Mouse (Mus musculus): ENCODE data around the gene Foxe1.

Gene Foxe1

DNA sequence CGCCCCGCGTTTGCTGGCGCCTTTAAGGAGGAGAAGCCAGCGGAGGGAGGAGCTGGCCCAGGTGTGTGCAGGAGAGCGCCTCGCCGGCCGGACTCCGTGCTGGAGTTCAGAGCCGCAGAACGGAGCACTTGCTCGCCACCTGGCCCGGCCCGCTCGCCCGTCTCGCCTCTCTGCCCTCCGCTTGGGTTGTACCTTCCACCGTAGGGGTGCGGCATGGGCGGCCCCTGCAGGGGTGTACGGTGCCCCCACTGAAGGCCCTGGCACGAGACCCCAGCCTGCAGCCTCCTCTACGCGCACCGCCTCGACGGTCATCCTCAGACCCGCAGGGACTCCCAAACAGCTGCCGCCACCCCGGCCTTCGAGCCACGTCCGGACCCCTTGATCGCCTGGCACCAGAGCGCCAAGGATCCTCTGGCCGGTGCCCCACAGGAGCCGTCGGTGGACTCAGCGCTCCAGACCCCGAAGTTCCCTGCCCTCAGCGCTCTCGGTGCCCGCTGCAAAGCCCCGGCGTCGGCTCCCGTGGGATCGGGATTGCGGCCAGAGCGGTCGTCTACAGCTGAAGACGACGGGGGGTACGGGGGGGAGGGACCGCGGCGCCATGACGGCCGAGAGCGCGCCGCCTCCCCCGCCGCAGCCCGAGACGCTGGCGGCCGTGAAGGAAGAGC is at the start of gene Foxe1:
Gene Foxe1 (plus strand): TSS at position 14 of the 665 bp plus-strand sequence.
- no peak for DNase-seq (ENCODE audit: extremely low read depth, low read depth)

DNA sequence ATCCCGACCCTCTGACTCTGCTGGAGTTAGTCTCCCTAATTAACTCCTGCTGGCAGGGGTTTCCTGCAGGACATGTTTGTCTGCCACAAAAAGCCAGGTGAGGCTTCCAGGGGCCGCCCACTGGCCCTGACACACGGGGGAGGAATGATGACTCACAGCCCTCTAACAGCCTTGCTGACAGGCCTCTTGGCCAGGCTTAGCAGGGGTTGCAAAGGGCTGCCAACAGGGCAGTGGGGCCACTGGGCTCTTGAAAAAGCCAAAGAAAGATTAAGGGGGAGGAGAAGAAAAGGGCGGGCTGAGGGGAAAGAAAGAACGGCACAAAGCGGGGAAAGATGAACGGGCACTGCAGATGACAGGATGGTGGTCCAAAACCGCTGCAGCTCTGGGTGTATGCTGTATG is 39.3 kb upstream of the Foxe1 start:
- DNase-seq (ENCODE audit: extremely low read depth, low read depth), result no peak

DNA sequence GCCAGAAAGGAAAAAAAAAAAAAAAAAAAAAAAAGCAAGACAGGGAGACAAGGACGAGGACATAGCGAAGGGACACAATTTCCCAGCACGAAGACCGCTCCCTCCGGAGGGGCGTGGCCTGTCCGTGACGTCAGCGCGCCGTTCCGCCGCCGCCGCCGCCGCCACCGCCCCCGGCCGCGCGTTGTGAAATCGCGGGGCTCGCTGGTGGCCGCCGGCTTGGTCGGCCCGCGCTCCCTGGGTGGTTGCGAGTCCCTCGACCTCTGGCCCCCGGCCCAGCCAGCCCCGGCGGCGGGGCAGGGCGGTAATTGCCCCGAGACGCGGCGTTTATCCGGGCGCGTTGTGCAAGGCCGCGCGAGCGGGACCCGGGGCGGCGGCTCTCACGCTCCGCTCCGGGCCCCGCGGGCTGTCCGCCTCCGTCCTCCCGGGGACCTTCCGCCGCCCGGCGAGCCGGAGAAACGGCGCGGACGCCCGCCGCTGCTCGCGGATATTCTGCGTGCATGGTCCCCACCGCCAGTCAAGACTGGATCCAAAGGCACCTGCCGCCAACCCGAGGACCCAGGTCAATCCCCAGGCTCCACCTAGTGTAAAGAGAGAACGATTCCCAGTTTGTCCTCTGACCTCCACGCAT is 38.5 kb upstream of the Foxe1 start:
- no peak for DNase-seq (ENCODE audit: extremely low read depth, low read depth)

DNA sequence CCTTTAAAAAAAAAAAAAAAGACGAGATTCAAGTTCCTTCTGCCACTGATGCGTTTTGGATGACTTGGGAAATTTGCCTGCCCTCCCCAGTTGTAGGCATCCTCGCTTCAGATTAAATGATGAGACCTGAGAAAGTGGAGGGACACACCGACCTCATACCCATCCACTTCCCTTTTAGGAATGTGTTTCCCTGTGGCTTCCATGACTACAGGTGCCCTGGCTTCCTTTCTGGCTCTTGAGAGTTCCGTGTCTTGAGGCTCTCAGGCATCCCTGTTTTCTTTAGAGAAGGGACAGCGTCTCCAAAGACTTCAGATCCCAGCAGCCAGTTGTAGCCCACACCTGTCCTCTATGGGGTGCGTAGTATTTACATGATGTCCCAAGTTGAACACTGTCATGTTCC is 38.0 kb upstream of the Foxe1 start:
- DNase-seq (ENCODE audit: extremely low read depth, low read depth), result no peak

DNA sequence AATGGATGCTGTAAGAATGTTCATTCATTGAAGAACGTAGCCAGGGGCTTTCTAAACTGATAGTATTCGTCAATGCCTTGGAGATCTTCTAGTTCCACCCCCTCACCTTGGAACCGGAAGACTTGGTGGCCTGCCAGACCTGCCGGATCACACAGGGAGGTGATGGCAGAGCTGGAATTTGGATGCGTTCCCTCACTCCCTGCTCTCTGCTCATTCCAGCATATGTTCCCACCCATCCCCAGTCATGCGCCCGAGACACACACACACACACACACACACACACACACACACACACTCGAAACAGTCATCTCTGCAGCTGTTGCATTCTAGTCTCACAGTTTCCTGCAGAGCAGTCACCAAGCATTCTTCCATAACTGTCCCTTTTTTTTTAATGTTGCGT is 36.1 kb upstream of the Foxe1 start:
- DNase-seq (ENCODE audit: extremely low read depth, low read depth), result no peak

DNA sequence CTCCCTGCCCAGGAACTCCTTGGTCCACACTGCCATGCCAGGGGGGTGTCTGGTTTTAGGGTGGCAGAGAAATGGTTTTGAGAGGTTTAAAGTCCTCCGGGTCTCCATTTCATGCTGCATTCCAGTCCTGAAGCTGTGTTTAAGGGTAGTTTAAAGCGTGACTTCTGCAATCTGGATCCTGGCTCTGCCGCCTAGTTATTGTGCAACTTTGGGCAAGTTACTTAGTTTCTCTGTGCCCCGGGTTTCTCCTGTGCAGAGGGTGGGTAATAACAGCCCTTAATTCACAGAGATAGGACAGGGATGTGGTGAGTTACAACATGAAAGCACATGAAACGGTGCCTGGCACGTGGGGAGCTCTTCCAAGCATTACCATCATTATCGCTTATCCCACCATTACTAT is 35.5 kb upstream of the Foxe1 start:
- DNase-seq (ENCODE audit: extremely low read depth, low read depth), result no peak

DNA sequence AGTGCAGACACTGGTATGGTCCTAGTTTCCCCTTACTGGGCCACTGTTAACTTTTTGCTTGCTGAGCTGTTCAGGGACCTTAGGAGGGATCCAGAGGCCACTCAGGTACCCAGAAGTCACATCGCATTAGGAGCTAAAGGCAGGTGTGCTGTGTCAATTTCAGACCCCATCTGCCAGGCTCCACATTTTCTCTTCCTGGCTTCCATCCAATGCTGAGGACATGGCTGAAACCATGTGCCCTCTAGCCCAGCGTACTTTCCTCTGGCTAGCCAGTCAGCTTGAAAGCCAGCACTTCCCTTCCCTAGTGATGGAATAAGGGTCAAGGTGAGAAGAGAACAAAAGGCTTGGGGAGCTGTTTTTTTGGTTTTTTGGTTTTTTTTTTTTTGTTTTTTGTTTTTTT is 31.8 kb upstream of the Foxe1 start:
- DNase-seq (ENCODE audit: extremely low read depth, low read depth), result no peak

DNA sequence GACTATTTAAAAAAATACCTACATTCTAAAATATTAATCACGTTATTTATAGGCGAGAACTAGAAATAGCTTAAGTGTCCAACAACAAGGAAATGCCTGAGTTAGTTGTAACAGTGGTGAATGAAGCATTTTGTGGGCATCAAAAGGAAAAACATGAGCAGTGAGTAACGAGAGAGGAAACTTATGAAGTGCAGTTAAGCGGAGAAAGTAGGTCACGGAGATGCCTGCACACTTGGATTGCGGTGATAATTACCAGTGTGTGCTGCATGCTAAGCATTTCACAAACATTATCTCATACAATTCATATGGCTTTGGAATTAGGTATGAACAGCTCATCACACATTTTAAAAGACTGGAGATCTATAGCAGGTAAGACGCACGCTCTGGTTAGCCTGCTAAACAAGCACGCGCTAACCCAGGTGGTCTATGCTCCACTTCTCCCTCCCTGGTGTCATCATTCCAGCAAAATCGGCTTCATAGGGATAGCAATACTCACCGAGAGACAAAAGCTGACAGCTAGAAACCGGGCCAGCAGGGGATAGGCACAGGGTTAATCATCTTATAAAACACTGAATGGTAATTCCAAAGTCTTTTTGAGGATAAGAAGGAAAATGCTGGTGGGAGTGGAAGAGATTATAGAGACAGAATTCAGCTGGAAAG is 21.5 kb upstream of the Foxe1 start:
- no peak for DNase-seq (ENCODE audit: extremely low read depth, low read depth)

DNA sequence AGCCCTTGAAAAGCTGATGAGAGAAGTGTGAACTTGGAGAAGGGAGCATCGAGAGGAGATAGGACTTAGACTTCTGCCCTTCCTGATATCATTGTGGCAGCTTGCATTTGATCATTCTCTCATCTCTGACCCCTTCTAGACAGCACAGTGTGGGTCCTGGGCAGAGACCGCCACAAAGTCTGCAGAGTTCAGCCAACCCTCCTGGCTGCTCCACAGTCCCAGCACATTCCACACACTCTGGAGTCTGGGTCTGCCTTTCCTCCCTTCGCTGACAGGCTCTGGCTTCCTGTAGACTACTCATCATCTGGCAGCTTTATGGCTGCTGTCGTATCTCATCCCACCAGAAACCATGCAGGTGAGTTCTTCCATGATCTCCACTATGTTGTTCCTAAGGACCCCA is 20.7 kb upstream of the Foxe1 start:
- no peak for DNase-seq (ENCODE audit: extremely low read depth, low read depth)

DNA sequence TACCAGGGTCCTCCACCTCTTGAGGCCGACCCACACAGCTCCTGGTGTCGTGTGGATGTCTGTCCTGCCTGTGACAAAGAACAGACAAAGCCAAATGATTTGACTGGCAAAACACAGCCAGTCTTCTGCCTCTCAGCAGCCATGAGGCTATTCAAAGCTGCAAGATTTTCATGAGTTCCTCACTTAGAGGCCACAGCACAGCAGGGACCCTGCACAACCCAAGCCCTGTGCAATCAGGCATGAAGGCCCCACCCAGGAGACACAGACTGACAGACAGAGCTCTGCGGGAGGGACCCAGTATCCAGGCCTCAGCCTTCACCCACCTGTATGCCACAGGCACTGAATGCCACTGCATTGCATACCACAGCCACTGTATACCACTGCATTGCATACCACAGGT is 14.5 kb upstream of the Foxe1 start:
- DNase-seq (ENCODE audit: extremely low read depth, low read depth), result no peak

DNA sequence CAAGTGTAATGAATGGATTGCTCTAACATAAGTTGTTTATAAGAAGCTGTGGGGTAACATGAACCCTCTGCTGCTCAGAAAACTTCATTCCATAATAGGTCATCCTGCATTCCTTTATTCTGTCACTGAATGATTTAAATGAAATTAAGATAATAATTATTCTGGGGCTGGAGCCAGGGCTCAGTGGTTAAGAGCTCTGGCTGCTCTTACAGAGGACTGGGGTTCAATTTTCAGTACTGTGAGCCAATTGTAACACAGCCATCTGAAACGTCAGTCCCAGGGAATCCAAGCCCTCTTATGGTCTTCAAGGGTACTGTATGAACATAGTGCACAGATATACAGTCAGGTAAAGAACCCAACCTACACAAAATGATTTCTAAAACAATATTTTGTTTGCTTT is 7.6 kb upstream of the Foxe1 start:
- DNase-seq (ENCODE audit: extremely low read depth, low read depth), result no peak

DNA sequence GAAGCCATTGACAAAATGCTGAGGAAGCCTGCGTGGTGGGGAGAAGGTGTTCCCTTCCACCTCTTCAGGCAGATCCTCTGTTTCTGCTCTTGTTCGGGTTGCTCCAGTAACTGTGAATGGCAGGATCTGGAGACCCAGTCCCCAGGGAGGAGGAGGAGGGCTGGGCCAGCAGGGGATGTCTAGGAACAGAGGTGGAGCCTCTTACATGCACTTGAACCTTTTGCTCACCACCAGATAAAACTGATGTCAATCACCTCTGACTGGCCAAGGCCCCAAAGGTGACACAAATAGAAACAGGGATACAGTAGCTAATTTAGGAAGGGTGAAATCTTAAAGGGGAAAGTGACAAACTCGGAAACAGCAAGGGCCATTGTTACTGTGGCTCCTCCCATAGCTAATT is 5.4 kb upstream of the Foxe1 start:
- DNase-seq (ENCODE audit: extremely low read depth, low read depth), result no peak

DNA sequence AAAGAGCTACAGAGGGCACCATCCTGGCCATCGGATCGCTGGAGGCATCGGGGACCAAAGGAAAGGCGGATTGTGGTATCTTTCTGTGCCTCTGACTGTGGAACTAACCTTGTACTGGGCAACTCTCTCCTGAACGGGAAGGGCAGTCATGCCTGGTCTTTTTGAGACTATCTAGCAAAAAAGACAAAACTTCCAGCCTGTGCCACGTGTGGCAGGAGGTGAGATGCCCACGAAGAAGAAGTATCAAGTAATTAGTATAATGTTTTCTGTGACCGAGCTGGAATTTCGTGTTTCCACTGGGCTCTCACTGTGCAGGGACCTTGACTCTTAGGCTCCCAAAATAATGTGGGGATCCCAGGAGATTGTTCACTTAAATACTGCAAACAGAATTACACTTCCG is 4.4 kb upstream of the Foxe1 start:
- DNase-seq (ENCODE audit: extremely low read depth, low read depth), result no peak

DNA sequence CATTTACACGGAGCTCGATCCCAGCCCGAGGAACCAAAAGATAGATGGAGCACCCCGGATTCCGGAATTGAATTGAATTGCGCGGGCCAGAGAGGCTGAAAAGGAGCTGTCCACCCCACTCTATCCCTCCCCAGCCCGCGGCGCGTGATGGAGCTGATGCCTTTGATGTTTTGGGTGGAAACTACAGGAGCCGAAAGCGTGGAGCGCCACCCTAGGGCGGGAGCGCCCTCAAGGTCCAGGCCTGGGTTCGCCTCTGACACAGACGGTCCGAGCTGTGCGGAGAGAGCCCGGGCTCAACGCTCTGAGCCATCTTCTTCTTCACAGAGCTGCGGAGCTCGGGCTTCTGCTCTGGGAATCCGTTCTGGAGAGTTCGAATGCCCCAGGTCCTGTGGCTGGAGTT is 3.8 kb upstream of the Foxe1 start:
- DNase-seq (ENCODE audit: extremely low read depth, low read depth), result no peak

DNA sequence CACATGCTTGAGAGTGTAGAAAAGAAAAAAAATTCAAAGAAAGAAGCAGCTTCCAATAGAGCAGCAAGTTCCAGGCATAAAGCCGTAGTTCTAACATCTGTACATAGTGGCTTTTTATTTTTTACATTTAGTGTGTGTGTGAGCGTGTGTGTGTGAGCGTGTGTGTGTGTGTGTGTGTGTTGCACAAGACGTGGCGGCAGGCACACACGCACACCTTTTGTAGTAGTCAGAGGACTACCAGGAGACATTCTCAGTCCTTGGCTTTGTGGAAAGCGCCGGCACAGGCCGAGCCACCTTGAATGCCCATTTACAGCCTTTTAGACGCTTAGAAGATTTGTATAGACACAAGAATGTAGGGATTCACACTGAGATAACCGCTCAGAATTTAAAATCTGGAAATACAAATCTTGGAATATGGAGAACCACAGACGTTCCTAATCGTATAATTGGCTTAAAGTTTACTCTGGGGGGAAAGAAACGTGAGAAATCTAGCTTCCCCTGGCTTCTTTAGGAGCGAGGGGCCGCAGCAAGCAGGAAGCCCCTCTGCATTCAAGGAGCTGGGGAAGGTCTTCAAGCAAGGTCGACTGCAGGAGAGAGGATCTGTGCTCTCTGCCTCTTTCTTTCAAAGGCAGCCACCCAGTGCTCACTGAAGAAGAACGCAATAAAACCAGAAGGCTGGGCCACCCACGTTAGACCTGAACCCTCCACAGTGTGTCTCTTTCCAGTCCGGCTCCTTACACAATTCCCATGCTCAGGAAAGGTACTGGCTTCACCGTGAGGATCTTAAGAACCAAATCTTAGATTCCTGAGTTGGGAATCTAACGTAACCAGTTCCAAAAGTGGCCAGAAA is 1.4 kb upstream of the Foxe1 start:
- no peak for DNase-seq (ENCODE audit: extremely low read depth, low read depth)

DNA sequence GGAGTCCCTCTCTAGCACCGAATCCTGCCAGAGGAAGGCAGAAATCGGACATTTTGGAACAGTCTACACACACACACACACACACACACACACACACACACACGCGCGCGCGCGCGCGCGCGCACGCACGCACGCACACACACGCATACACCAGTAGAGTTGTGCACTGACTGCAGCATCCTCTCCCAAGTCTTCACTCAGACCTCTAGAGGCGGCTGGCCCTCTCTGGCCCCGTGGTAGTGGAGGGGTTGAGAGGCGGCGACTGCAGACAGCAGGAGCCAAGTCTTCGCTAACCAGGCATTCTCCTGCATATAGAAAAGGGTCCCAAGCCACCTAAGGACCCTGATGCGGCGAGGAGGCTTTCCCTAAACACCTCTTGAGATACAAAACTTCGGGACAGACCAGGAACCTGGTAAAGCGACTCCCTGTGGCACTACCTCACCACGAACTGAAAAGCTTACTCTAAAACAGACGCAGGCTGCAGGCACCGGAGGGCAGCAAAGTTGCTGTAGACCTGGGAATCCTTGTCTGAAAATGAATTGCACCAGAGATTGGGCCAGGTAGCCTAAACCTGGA is 610 bp upstream of the Foxe1 start:
- no peak for DNase-seq (ENCODE audit: extremely low read depth, low read depth)

DNA sequence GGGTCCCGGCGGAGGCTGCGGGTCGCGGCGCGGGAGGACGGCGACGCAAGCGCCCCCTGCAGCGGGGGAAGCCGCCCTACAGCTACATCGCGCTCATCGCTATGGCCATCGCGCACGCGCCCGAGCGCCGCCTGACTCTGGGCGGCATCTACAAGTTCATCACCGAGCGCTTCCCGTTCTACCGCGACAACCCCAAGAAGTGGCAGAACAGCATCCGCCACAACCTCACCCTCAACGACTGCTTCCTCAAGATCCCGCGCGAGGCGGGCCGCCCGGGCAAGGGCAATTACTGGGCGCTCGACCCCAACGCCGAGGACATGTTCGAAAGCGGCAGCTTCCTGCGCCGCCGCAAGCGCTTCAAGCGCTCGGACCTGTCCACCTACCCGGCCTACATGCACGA is 879 bp downstream of the Foxe1 start:
- DNase-seq (ENCODE audit: extremely low read depth, low read depth), result no peak

DNA sequence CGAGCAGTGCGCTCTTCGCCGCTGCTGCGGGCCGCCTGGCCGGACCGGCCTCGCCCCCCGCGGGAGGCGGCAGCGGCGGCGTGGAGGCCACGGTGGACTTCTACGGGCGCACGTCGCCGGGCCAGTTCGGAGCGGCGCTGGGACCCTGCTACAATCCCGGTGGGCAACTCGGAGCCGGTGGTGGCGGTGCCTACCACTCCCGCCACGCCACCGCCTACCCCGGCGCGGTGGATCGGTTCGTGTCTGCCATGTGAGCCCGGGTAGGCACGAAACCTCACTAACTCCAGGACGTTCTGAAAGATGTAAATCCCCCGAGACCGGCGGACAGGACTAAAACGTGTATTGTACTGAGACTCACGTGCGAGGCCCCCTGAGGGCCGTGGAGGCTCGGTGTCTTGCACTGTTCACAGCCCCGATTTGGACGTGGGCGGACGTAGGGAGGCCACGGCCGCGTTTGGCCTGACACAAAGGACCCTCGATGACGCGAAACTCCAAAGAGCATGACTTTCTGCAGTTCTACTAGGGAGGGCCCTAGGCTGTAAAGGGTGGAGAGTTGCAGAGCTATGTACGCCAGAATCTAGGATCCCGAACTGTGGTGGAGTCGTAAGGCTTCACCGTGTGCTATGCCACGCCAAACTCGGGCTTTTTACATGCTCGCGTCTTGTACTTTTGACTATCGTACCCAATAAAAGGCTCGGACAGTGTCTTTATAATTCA is 1.8 kb downstream of the Foxe1 start:
- no peak for DNase-seq (ENCODE audit: extremely low read depth, low read depth)

DNA sequence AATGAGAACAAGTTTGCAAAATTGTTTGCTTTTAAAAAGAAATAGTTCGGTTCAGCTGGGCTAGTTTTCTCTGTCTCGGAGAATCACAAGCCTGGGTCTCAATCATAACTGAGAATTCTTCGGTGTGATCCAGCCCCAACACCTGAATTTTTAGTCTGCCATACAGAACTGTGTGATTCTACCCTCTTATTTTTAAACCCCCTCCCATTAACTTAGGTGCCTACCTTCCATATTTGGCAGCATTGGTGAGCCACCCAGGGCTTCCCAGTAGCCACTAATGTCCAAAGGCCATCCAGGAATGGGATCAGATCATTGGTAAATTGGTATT is 2.3 kb downstream of the Foxe1 start:
- DNase-seq (ENCODE audit: extremely low read depth, low read depth), result no peak

DNA sequence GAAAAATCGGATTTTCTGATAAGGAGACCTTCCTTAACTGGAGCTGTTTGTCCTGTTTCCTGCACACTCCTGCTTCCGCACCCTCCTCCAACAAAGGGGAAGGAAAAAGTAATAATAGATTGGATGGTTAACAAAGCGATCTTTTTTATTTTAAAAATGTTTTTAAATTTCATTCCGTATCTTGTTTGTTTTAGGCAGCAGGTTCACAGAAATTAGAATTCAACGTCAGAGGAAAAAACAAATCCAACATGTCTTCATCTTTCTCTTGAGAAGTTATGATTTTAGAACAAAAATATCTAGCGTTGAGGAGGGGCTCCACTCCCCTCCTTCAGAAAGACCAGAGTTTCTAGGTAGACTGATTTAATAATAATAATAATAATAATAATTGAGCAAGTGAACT is 2.8 kb downstream of the Foxe1 start:
- DNase-seq (ENCODE audit: extremely low read depth, low read depth), result no peak

DNA sequence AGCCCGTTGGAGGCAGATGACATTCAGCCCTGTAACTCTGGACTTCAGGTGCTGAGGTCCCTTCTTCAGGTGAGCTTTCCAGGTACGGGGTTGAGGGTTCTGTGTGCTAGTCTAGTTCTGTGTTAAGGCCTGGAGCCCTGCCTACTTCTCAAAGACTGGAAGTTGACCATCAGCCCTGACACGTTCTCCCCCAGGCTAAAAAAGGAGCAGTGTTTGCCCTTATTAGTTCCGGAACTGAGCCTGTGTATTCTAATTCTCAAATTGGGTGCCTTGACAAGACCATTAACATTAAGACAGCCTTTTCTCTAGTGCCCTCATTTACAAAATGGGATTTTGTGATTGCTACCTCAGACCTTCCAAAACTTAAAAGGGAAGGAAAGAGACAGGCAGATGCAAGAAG is 3.7 kb downstream of the Foxe1 start:
- DNase-seq (ENCODE audit: extremely low read depth, low read depth), result no peak
